Mouse (Mus musculus) adrenal gland, postnatal 14 days (tissue): Measurements from ENCODE around the gene 1500011B03Rik. TPM values are rescaled to one million over a fixed set of nuclear protein-coding genes. Genes with fewer than 3 reads are reported as not detected.
"Not testable (repeated sequence)": the region's sequence is repeated elsewhere in the genome, so short reads cannot be mapped to it uniquely, and the experiment has no call there.

Experiments
- DNase-seq: peaks from one replicate; pipeline ENCODE4 v3.0.0; 2021; ENCODE audit warnings: mixed read lengths
- long read RNA-seq, 2 experiments: library from polyadenylated mRNA; stranded (forward); transcript quantifications; one replicate each; pipeline ENCODE4 v2.0.0; 2021
- total RNA-seq: library from RNA; stranded (reverse); gene quantifications from 2 replicates; pipeline ENCODE4 v1.2.3, GENCODE M21; 2021

1500011B03Rik gene
- 36.8 and 43.6 TPM in 2 replicates for total RNA-seq
- long read RNA-seq, experiment 1, transcript 1500011B03Rik-205 (2 exons, 947 nt), result minor isoform, 5 of 47 reads
- long read RNA-seq, experiment 1, transcript 1500011B03Rik-201 (2 exons, 579 nt), result major isoform, 29 of 47 reads
- long read RNA-seq, experiment 1, transcript 1500011B03Rik-203 (2 exons, 1,333 nt), result minor isoform, 7 of 47 reads
- long read RNA-seq, experiment 1, partial matches to known transcripts, result 0 of 47 reads
- long read RNA-seq, experiment 1, other reads (novel, unspliced or antisense), result 5 of 47 reads
- long read RNA-seq, experiment 2, transcript 1500011B03Rik-205 (2 exons, 947 nt), result minor isoform, 10 of 35 reads
- long read RNA-seq, experiment 2, transcript 1500011B03Rik-203 (2 exons, 1,333 nt), result minor isoform, 6 of 35 reads
- long read RNA-seq, experiment 2, transcript 1500011B03Rik-201 (2 exons, 579 nt), result major isoform, 13 of 35 reads
- long read RNA-seq, experiment 2, partial matches to known transcripts, result 5 of 35 reads
- long read RNA-seq, experiment 2, other reads (novel, unspliced or antisense), result 1 of 35 reads

DNA sequence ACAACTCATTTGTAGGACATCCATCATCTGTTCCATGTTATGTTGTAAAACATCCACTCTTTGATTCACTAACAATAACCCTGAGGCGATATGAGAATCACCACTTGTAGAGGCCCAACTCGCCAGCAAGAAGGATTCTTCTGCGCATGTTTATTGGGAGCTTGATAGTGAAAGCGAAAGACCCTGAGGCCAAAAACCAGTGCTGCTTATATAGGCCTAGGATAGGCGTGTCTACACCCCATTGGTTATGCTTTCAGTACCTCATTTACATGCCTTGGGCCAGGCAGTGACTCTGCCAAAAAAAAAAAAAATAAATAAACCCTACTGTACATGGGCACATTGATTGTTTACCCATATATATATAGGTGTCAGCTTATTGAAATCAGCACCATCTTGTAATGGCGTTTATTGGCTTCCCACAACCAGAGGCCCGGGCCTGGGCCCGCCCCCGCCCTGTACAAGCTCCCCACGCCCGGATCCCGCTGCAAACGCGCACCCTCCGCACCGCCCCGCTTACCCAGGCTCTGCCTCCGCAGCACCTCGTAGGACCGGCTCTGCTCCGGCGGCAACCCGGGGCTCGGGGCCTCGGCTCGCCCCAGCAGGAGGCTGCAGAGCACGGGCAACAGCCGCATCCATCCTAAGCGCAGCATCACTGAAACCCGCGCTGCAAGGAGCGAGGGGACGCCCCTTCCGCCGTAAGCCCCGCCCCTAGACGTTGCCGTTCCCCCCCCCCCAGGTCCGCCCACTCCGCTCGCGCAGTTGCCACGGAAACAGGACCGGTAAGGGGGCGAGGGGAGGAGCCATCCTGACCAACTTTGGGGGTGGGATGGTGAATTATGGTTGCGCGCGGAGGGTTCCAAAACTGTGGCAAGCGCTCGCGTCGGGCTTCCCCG lies at the start of gene 1500011B03Rik:
Gene 1500011B03Rik, minus strand, starts transcription at position 673 of the 893 bp plus-strand sequence.
- peak; percentile 90 for DNase-seq

- no peak for DNase-seq
Observed at GRCm38 (mm10) chr5:114865279-114865678, 42.0 kb upstream of the 1500011B03Rik start.

- no peak for DNase-seq
Observed at GRCm38 (mm10) chr5:114864813-114865212, 41.5 kb upstream of the 1500011B03Rik start.

- DNase-seq, result peak; percentile 40
Observed at GRCm38 (mm10) chr5:114861730-114862129, 38.5 kb upstream of the 1500011B03Rik start.

DNA sequence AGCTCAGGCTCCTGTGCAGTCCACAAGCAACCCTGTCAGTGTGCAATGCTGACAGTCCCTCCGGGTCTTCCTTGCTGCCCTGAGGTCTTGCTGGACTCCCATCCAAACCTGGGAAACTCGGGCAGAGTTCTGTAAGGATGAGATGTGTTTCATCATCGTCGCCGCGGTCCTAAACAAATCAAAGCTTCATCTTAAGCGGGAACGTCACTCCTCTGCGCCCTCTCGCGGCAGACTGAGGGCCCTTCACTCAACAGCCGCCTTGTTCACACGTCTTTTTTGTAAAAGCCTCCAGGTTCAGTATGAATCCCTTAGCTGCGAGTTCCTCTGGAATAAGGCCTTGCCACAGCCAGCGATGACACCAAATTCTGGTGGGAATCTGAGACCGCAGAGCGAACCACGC lies 36.0 kb upstream of the 1500011B03Rik start:
- DNase-seq, result peak; percentile 83

DNA sequence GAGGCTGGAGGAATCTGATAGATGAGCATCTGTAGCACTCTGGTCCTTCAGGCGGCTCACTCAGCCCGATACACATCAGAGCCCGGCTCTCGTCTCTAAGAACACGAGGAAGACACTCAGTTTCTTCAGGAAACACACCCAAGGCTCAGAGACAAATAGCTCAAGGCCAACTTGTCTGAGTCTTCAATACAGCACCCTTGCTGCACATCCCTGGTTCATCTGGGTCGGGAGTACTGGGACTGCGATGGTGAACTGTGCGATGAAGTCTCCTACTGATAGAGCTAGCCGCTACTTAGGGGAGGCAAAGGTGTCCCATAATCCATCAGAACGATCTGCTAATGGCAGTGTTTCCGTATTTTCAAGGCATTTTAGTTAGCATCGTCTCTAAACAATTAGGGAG lies 35.3 kb upstream of the 1500011B03Rik start, which contains the start of gene Gm9936:
Gene Gm9936, minus strand, starts transcription at position 101 of the 400 bp plus-strand sequence.
- DNase-seq, result no peak

- DNase-seq, result not testable (repeated sequence)
Observed at GRCm38 (mm10) chr5:114853364-114853763, 30.1 kb upstream of the 1500011B03Rik start, which contains the start of gene 4930519G04Rik. 4930519G04Rik (plus strand) TSS chr5:114853664.

GRCm38 (mm10) chr5:114851565-114852236 lies 28.4 kb upstream of the 1500011B03Rik start:
- no peak for DNase-seq

GRCm38 (mm10) chr5:114844371-114844770 lies 21.1 kb upstream of the 1500011B03Rik start:
- DNase-seq, result not testable (repeated sequence)

DNA sequence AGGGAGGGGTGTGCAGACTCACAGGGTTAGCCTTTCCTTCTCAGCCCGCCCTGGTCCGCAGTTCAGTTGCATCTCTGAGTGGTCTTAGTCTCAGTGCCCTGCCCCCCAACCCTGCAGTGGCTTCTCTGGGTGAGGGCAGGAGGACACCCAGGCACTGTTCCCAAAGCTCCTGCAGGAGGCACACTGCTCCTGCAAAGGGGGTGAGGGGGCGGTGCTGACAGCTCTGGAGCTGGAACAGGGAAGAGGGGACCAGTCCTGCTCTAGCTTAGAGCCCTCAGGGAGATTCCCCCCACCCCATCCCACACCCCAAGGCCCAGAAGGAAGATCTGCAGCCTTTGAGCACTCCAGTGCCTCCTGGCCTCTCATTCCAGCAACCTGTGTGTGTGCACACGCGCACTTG lies 19.4 kb upstream of the 1500011B03Rik start:
- no peak for DNase-seq

DNA sequence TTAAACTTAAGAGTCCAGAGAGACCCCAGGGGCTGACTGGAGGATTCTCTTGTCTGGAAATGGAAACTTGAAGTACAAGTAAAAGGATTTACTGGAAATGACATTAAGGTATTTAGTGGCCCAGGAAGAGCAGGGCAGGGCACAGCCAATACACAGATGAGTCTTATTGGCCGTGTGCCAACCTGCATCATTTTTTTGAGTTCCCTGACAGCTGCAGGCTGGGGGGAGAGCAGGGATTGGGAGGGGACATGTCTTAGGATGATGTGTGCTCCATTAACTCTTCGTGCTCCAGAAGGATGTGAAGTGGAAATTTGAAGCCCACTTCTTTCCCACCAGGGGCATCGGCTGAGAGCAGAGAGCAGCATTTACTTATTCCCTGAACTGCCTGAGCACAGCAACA lies 18.9 kb upstream of the 1500011B03Rik start:
- not testable (repeated sequence) for DNase-seq

DNA sequence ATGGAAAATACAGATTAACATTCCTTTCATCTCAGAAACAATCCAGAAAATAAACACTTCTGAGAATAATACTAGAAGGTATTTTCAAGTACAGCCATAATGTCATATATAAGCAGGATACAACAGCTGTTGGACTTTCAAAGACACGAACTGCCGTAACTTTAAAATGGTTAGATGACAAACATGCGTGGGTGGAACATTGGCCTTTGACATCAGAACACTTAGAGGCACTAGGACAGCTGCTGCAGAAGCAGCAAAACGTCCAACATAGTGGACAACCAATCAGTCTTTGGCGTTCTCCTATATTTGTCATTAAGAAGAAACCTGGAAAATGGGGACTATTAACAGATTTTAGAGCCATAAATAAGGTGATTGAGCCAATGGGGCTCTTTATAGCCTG lies 17.2 kb upstream of the 1500011B03Rik start:
- DNase-seq, result not testable (repeated sequence)

- DNase-seq, result no peak
Observed at GRCm38 (mm10) chr5:114836886-114837285, 13.6 kb upstream of the 1500011B03Rik start.

DNA sequence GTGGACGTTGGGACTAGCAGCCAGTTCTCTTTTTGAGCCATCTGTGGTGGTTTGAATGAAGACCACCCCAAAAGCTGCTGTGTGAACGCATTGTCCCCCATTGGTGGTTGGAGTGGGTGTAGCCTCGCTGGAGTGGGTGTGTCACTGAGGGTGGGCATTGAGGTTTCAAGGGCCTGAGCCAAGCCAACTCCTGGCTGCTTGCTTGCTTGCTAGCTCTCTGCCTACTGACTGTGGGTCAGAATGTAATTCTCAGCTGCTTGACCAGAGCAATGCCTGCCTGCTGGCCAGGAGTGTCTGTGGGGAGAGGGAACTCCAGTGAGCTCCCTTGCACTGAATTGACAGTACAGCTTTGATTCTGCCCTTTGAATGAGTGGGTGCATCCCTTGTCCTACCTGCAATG lies 6.5 kb upstream of the 1500011B03Rik start:
- no peak for DNase-seq

GRCm38 (mm10) chr5:114827427-114827826 lies 4.2 kb upstream of the 1500011B03Rik start:
- DNase-seq, result peak; percentile 49

- peak; percentile 89 for DNase-seq
Observed at GRCm38 (mm10) chr5:114825978-114826691, 2.9 kb upstream of the 1500011B03Rik start.

GRCm38 (mm10) chr5:114824197-114824596 lies 929 bp upstream of the 1500011B03Rik start:
- DNase-seq, result peak; percentile 52

- DNase-seq, result no peak
Observed at GRCm38 (mm10) chr5:114818124-114818523, 5.1 kb downstream of the 1500011B03Rik start.

GRCm38 (mm10) chr5:114816599-114816998 lies 6.7 kb downstream of the 1500011B03Rik start:
- DNase-seq, result no peak

DNA sequence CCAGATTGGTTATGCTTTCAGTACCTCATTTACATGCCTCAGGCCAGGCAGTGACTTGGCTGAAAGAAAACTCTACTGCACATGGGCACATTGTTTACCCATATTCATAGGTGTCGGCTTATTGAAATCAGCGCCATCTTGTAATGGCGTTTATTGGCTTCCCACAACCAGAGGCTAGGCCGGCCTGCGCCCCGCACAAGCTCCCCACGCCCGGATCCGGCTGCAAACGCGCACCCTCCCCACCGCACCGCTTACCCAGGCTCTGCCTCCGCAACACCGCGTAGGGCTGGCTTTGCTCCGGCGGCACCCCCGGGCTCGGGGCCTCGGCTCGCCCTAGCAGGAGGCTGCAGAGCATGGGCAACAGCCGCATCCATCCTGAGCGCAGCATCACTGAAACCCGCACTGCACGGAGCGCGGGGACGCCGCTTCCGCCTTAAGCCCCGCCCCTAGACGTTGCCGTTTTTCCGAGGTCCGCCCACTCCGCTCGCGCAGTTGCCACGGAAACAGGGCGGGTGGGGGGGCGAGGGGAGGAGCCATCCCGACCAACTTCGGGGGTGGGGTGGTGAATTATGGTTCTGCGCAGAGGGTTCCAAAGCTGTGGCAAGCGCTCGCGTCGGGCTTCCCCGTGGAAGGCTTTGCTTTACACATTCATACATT lies 9.6 kb downstream of the 1500011B03Rik start:
- DNase-seq, result peak; percentile 94

DNA sequence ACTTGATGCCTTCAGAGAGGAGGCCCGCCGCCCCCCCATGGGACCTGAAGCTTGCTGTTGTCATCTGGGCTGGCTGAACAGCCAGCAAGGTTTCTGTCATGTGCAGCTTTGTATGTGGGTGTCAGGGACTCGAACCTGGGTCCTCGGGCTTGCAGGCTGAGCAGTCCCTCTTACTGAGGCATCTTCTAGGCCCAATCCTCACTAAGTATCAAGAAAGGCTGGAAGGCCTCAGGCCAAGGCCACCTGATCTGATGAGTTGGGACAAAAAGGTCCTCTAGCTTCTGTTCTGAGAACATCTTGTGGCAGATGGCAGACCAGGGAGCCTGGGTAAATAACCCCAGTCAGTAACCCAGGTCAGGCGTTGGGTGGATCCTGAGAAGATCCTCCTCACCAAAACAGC lies 13.4 kb downstream of the 1500011B03Rik start:
- no peak for DNase-seq
